Mouse (Mus musculus): ENCODE data around the gene R3hdm4.
"Not testable (repeated sequence)": the region's sequence is repeated elsewhere in the genome, so short reads cannot be mapped to it uniquely, and the experiment has no call there.

R3hdm4 gene

DNA sequence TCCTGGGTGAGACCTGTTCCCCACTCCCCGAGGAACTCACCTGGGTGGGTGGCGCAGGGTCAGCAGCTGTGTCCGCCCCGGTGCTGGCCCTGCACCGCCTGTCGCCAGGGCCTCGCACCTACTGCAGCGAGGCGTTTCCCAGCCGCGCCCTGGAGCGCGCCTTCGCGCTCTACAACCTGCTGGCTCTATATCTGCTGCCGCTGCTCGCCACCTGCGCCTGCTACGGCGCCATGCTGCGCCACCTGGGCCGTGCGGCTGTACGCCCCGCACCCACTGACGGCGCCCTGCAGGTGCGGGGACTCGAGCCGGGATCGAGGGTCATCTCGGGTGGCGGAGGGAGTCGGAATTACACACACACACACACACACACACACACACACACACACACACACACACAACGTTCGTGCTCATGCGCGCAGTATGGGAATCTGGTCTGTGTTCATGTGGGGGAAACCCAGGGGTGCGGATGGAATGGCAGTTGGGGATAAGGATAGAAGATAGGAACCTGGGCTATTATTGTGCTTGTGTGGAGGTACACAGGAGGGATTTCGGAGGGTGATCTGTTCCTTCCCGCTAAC lies at the start of gene R3hdm4:
R3hdm4 (minus strand) TSS at position 251 of the 578 bp plus-strand sequence.
- DNase-seq (ENCODE audit: low spot score in 2 of 2): no peak

DNA sequence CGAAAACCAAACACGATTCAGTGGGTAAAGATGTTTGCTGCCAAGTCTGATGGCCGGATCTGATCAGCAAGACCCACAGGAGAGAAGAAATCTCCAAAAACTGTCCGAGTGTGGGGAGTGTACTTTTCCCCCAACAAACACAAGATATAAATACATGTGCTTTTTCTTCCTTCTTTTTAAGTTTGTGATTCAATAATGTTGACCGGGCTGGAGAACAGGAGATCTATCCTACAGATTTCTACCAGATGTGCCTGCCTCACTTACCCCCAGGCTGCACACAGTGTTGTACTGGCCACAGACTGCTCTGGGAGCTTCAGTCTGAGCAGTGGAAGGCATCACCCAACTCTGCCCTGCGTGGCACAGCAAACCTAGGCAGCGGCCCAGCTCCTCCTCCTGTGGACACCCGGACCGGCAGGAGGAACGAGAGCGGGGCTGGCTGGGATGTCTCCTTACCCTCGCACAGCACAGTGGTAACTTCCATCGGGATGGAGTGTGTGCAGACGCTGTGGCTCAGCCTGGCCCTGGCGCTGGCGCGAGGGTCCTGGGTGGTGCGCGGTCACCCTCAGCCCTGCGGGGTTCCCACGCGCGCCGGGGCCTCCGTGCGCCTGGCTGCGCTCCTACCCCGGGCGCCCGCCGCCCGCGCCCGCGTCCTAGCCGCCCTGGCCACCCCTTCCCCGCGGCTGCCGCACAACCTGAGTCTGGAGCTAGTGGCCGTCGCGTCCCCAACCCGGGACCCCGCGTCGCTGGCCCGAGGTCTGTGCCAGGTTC lies 49.6 kb upstream of the R3hdm4 start, which contains the start of gene Grin3b:
Grin3b (plus strand) TSS at position 301 of the 768 bp plus-strand sequence.
- no peak for DNase-seq (ENCODE audit: low spot score in 2 of 2)

DNA sequence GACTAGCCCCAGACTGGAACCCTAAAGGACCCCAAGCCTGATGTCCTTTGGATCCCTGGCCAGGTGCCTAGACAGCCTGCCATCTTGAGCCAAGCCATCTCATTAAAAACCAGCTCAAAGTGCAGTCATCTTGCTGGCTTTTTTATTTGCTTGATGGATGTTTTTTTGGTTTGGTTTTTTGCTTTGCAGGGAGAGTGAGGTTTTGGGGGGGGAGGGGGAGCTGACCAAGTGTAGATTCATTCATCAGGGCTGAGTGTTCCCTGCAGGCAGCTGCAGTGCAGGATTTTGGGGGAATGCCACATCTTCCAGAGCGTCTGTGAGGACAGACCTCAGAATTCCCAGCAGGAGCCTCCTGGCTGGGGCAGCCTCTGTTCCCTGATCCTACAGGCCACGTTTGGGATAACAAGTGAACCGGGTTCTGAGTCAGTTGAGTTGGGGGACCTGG lies 48.1 kb upstream of the R3hdm4 start:
- no peak for DNase-seq (ENCODE audit: low spot score in 2 of 2)

DNA sequence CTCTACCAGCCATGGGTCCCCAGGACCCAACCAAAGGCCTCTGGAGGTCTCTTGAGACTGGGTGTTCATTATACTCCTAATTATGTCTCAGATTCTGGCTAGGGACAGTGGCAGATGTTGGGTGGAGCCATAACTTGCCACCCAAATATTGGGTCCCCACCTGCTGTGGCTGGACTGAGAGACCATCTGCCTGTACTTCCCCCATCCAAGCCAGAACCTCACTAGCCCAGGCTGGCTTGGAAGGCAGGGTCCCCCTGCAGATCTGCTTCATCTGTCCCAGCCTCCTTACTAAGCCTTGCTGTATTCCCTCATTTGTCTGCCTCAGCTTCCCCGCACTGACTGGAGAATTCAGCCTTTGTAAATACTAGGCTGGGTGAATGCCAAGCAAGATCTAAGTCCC lies 47.2 kb upstream of the R3hdm4 start:
- DNase-seq (ENCODE audit: low spot score in 2 of 2): no peak

DNA sequence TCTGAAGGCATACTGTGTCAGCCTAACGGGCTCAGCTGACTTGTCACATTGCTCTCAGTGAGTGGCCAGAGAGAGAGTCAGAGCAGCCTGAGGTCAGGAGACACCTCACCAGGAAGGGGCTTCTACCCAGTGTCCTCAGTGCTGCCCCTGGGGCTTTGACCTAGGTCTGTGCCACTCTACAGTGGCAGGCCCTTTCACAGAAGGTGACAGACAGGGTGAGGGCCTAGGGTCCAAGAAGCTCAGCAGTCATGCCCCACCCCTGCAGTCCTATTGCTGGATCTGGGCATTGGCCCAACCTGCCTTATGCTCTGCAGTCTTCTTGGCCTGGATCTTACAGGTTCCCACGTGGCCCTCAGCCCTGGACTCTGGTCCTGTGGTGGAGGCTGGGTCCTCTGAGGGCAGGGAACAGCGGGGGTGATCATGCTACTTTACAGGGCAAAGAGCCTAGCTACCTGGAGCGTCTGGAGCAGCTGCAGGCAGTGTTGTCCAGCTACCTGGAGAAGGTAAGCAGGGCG lies 45.9 kb upstream of the R3hdm4 start:
- no peak for DNase-seq (ENCODE audit: low spot score in 2 of 2)

DNA sequence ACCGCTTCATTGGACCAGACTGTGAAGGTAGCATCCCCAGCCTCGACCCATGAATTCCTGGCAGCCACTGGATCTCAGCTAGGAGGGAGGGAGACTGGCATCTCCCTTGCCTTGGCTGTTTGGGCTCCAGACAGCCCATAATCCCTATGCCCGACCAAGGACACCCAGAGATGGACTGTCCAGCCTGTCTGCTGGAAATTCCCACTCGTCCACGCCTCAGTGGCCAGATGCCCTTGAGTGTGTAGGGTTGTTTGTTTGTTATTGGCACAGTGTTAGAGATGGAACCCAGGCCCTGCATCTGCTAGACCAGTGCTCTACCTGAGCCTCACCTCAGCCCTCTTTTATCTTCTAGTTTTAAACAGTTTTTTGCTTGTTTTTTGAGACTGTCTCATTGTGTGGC lies 44.3 kb upstream of the R3hdm4 start:
- no peak for DNase-seq (ENCODE audit: low spot score in 2 of 2)

DNA sequence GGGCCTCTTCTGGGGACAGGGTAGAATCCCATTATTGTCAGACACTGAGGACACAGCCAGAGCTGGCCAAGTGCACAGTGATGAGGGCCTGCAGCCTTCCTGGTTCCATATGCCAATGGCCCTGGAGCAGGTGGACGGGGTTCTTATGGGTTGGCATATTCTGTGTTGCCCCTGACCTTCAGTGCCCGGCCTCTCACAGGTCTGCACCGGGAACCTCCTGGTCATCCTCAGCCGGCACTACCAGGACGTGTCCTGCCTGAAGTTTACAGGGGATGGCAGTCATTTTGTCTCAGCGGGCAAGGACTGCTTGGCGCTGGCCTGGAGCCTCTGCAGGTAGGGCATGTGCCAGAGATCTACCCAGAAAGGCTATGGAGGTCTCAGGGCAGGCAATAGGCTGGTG lies 43.7 kb upstream of the R3hdm4 start:
- no peak for DNase-seq (ENCODE audit: low spot score in 2 of 2)

DNA sequence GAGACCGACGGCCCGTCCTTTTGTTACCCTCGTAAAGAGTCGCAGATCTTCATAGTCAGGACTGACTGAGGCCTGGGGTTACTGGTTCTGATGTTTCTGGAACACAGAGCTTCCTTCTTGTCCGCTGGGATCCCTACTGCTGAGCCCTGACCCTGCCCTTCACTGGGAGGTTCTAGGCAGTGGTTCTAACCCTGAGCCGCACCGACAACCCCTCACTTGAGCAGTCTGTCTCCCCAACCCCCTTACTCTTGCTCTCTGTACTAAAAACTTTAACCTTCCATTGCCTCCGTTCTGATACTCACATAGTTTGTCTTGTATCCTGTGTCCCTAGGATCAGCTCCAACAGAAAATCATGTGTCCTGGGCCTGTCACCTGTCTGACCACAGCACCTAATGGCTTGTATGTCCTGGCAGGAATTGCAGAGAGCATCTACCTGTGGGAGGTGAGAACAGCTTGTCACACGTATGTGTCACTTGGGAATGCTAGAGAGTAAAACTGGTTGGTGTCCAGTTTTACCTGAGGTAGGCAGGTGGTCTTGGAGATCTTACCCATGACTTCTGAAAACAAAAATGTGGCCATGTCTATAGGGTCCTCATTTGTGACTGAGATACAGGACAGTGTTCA lies 39.8 kb upstream of the R3hdm4 start:
- no peak for DNase-seq (ENCODE audit: low spot score in 2 of 2)

DNA sequence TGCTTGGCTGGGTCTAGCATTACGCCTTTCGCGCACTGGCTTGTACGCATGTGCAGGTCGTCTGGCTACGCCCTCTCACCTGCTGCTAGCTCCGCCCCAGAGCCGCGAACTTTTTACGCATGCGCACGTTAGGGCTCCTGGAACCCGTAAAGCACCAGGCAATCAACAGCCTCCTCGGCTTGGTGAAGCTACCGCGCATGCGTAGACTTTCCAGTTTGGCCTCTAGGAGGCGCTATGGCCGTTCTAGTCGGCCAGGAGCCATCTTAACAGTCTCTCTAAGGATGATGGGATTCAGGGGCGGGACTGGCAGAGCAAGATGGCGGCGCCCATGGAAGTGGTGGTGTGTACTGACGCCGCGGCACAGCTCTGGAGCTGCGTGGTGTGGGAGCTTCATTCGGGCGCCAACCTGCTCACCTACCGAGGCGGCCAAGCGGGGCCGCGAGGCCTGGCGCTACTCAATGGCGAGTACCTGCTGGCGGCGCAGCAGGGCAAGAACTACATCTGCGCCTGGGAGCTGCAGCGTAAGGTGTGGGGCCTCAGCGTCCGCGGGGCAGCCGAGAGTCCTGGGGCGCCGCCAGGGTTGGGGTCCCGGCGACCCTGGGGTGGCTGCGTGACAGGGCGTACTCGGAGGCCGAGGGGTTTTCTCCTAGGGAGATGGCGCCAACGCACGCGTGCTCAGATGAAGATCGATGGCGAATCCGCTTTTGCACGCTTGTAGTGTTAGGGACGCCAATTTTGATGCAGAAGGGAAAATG lies 39.0 kb upstream of the R3hdm4 start, which contains the start of gene Wdr18:
Wdr18 (plus strand) TSS at position 306 of the 755 bp plus-strand sequence.
- DNase-seq (ENCODE audit: low spot score in 2 of 2): peak; percentile 100

DNA sequence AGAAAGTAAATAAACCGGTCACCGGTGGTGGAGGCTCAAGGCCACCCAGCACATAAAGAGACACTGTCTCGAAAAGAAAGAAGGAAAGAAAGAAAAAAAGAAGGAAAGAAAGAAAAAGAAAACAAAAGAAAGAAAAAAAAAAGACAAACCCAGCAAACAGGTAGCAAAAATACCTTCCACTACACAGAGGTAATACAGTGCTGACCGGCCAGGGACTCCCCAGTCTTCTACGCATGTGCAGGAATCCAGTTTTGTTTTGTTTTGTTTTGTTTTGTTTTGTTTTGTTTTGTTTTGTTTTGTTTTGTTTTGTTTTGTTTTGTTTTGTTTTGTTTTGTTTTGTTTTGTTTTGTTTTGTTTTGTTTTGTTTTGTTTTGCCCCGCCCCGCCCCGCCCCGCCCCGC lies 38.4 kb upstream of the R3hdm4 start:
- not testable (repeated sequence) for DNase-seq (ENCODE audit: low spot score in 2 of 2)

DNA sequence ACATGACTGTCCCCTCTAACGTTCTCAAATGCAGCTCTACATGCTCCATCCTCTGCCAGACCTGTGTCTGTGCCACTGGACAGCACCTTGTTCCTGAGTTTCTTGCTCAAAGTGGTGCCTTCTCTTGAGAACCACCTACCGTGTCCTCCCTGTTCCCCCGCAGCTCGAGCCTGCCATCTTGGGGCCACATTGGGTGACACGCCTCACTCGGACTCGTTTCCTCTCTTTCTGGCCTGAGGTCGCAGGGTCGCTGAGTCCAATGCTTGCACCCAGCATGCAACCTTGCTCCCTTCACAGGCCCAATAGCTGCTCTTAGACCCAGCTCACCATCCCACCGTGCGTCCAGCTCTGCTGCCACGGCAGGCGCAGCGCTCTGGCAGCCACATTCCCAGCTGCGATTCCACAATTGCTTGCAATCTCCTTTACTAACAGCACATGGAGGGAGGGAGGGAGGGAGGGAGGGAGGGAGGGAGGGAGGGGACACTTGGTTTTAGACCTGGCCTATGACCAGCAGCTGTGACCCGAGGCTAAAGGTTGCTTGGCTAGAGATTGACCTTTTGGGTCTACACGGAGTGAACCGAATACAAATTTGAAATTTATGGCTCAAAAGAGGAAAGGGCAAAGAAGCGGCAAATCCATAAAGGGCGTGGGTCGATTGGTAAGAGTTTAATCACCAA lies 37.3 kb upstream of the R3hdm4 start:
- DNase-seq (ENCODE audit: low spot score in 2 of 2): peak; percentile 79 to 86

DNA sequence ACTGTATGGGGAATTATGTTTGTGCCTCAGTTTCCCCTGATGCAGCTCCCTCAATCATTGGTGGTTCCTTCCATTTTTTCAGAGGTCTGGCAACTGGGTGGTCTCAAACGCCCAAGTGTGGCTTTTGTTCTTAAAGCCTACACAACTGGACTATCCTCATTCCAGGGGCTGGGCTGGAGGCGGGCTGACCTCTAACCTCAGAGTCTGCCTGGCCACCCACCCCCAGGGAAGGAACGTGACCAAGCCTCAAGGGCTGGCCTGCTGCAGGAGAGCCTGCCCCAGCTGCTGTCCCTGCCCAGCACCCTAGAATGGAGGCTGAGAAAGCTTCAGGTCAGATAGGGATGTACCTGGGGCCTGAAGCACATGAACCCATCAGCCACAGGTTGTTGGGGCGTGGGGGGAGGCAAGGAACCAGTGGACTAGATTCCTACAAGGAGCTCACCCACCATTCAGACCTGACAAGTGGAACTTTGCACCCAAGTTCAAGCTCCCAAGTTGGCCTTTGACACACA lies 35.7 kb upstream of the R3hdm4 start:
- DNase-seq (ENCODE audit: low spot score in 2 of 2): no peak

DNA sequence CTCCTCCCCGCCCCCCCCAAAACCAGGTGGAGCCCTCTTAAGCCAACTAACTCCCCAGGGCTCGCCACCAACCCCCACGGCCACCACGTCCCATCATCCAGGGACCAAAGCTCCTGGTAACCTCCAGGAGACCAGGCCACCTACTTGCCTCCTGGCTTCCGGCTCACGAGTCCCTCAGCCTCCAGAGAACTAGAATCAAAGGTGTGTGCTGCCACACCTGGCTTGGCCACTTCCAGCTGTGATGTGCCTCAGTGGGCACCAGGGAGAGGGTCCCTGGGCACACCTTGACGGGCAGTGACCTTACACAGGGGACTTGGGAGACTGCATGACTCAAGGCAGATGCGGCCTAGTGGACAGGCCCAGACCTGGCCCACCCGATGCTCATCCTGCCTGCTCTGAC lies 34.7 kb upstream of the R3hdm4 start:
- no peak for DNase-seq (ENCODE audit: low spot score in 2 of 2)

DNA sequence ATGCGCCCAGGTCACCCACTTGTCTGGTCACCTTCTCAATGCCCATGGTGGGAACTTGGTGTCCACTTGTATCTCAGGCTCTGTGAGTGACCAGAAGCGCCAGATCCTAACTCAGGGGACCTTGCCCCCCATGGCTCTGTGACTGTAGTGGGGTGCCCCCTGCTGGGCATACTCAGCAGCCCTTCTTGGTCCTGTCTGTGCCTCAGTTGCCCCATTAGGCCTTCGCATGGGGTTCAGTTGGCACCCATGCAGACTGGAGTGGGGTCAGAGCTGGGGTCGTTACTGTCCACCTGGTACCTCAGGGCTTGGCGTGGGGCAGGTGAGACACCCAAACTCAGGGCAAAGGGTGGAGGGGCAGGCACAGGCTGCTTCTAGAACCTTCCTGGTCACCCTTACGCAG lies 32.9 kb upstream of the R3hdm4 start:
- peak in 1 of 2 experiments; percentile 49 for DNase-seq (ENCODE audit: low spot score in 2 of 2)

DNA sequence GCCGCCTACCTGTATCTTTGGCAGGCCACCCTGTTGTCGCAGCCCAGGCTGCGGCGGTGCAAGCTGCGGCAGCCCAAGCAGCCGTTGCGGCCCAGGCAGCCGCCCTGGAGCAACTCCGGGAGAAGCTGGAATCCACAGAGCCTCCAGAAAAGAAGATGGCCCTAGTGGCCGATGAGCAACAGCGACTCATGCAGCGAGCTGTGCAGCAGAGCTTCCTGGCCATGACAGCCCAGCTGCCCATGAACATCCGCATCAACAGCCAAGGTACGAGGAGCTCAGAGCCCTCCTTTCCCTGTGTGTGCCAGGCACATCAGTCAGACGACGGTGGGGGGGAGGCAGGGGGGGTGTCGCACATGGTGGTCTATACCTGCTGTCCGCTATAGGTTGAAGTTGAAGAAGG lies 29.7 kb upstream of the R3hdm4 start:
- DNase-seq (ENCODE audit: low spot score in 2 of 2): no peak

DNA sequence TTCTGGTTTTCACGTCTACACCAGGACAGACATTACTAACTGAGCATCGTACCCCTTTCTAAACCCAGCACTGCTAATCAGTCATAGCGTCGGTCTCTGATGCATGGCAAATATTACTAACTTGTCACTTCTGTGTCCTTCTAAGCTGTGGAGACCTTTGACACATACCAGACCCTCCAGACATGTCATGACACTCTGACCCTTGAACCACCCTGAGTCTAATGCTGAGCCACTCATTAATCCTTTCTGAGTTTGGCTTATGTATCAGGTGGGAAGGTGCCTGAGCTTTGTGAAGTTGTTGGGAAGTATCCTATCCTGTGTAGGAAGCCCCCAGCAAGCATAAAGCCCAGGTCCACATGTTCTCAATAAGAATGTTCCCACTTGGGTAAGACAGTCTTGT lies 28.9 kb upstream of the R3hdm4 start:
- no peak for DNase-seq (ENCODE audit: low spot score in 2 of 2)

DNA sequence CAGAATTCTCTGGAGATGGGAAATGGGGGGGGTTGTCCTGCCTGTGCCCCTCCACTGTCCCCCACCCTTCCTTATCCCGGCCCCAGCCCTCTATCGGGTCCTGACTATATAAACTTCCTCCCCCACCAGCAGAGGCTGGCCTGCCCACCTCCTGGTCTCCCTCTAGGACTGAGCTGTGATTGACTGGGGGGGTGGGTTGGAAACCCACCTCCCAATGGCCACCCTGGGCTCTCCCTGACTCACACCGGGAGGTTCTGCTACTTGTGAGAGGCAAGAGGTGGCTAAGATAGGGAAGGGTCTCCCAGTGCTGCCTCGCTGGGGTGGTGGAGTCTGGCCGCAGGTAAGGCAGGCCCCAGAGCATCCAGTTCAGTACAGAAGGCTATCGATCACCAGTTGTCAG lies 26.5 kb upstream of the R3hdm4 start:
- no peak for DNase-seq (ENCODE audit: low spot score in 2 of 2)

DNA sequence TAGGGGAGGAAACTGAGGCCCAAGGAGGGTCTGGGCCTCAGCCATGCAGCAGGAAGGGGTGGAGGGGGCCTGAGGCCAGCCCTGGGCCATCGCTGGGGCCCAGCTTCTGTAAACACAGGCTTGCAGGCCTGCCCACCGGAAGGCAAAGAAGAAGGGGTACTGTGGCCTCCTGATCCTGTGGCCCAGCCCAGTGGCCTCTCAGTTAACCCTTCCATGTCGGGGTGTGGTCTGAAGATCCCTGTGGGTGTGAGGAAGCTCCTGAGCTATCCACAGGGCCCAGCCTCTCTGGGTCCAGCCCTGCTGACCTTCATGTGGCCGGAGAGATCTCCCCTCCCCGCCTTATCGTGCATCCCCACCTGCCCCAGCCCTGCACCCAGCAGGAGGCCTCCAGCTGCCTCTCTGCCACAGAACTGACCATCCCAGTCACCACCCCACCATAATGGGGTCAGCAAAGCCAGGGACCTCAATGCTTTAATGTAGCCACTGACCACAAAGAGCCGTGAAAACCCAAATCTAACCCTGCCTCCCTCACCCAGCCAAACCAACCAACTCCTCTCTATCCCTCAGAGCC lies 25.8 kb upstream of the R3hdm4 start:
- no peak for DNase-seq (ENCODE audit: low spot score in 2 of 2)

DNA sequence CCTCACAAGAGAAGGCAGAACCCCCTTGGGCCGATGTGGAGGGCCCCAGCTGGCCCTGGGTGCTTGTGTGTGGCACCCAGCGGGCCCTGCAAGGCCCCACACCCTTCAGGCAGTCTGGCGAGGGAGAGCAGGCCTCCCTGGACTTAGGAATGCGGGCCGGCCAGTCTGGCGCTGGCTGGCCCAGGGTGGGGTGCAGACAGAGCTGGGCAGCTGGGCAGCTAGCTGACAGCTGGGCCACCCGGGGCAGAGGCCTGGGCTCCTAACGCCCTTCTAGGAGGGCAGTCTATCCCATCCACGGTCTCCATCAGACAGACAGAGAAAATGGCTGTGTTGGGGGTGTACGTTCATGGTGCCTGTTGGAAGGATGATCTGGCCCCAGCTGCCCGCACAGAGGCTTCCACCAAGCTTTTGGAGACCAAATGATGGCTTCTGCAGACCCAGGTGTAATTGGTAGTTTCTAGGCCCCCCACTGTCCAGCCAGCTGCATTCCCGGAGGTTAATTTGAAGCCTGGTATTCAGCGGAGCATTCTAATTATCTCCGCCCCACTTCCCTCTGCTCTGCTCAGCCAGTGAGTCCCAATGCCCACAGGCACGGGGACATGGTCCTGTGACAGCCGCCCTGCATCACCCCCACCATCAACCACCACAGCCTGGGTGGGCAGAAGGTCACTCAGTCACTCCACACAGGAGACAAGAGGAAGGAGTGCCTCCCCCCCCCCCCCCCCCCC lies 24.7 kb upstream of the R3hdm4 start:
- no peak for DNase-seq (ENCODE audit: low spot score in 2 of 2)

DNA sequence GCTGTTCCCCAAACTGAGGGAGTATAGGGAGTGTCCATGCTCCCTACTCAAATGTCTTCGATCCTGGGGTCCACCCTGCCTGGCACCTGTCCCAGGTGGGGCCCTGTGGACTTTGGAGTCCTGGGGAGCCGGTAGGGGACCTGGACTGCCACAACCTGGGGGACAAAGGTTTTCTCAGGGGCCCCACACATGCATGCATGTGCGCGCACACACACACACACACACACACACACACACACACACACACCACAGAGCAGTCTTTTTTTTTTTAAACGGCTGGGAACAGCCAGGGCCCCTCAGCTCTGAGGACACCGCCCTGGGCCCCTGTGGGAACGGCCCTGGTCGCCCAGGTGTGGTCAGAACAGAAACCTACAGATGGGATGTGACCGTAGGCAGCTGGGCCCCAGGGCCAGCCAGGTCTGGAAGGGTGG lies 22.5 kb upstream of the R3hdm4 start:
- no peak for DNase-seq (ENCODE audit: low spot score in 2 of 2)
